Mouse (Mus musculus): Measurements from ENCODE around the gene Gm20931.
"Not testable (repeated sequence)": the region's sequence is repeated elsewhere in the genome, so short reads cannot be mapped to it uniquely, and the experiment has no call there.

The Gm20931 gene

DNA sequence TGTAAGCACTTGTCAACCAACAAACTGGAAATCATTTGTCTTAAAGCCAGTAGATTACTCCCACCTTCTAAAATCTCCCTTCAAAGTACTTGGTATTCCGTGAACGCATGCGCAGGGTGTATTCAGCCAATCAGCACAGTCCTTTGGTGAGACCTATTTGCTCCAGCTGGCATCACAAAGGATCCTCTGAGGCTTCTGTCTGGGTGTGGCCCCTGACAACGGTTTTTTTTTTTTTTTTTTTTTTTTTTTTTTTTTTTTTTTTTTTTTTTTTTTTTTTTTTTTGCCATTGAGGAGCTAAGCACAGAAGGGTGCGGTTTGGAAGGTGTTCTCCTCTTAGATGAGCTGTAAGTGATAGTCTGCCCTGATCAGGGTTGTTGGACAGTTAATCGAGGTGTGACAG is at the start of gene Gm20931:
TSS of gene Gm20931 (plus strand) at position 301 of the 400 bp plus-strand sequence.
- not testable (repeated sequence) for DNase-seq (ENCODE audit: low spot score in 2 of 2)

Measured in right cerebral cortex, postnatal 10 days (tissue).